Mouse (Mus musculus) gastrocnemius, postnatal 25 days (tissue): ENCODE measurements around the gene Cers6. TPM values are rescaled to one million over a fixed set of nuclear protein-coding genes. Genes with fewer than 3 reads are reported as not detected.

ENCODE experiments used
- DNase-seq: peaks from one replicate; pipeline ENCODE4 v3.0.0; 2022
- total RNA-seq, 2 experiments: library from RNA; stranded (reverse); gene quantifications; 1 replicate in 1 of 2; 2 replicates in 1 of 2; pipeline ENCODE4 v1.2.3; 2021

Gene Cers6
- total RNA-seq, 2 experiments from 2014 or later, result 1.7 to 2.5 TPM

DNA sequence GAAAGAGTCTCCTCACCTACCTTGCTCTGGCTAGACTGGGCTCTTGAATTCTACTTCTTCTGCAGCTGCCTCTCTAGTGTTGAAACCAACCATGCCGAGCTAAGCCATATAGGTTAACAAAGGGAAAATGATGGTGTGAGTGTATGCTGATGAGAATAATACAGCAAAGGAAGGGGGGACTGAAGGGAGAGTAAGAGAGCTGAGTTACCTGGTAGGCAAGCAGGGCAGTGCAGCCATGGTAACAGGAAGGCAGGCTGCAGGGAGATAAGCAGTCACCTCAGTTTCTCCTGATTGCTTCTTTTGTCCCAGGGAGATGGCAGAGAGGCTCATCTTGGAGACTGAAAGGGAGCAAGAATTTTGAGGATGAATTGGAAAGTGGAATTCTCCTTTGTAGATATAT, 105.1 kb downstream of the Cers6 start:
- DNase-seq, result no peak

DNA sequence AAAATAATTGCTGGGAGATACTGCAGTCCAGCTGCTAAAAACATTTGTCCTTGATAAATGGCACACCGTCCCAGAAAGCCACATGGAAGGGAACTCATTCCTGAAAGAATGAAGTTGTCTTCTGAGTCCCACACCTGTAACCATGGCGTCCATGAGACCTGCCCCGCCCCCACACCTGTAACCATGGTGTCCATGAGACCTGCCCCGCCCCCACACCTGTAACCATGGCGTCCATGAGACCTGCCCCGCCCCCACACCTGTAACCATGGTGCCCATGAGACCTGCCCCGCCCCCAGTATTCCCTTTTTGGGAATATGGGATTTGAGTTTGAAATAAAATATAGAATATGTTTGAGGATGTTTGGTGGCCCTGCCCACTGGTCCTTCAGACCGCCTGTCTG, 106.8 kb downstream of the Cers6 start:
- no peak for DNase-seq

DNA sequence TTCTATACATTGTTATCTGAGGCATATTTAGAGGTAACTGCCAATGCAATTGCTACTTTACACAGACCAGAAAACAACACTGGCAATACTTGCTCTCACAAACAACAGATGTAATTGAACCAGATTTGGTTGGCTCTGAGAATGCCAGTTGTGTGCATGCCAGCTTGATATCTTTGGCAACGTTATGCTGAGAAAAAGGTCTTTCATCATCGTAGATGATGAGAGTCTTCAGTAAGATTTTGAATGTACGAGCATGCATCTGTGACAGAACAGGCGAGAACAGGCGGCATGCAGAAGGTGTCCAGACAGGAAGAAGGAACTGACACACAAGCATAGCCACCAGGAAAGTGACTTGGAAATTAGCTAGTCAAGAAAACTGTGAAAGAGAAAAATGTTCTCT, 110.6 kb downstream of the Cers6 start:
- no peak for DNase-seq

DNA sequence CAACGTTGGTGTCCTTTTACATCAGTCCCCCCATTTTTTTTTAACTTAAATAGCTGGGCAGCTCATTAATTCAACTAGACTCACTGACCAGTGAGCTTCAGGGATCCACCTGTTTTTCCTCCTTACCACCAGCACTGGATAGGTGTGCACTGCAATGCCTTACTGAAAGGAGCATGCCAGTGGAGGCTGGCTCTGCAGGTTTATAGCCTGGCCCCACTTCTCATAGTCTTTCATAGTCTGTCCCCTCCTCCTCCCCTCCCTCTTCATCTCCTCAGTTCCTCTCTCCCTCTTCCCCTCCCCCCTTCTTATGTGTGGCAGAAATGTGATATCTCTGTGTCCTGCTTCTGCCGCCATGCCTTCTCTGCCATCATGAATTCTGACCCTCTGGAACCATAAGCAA, 112.5 kb downstream of the Cers6 start:
- no peak for DNase-seq

DNA sequence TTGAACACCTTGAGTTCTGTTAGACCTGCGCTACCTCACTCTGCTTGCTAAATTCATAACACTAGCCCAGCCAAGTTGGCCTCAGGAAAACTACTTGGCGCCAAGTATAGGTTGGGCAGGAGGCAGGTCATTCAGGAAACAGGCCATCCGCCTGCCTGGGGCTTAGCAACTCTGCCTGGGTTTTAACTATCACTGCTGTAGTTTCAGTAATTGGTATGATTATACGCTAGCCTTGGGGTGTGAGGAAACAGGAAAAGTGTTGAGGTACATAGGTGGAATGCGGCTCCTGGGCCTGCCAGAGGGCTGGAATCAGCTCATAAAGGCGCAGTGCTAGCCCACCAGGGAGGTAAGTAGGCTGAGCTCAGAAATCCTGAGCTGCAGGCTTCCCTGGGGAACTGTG, 114.0 kb downstream of the Cers6 start:
- no peak for DNase-seq

DNA sequence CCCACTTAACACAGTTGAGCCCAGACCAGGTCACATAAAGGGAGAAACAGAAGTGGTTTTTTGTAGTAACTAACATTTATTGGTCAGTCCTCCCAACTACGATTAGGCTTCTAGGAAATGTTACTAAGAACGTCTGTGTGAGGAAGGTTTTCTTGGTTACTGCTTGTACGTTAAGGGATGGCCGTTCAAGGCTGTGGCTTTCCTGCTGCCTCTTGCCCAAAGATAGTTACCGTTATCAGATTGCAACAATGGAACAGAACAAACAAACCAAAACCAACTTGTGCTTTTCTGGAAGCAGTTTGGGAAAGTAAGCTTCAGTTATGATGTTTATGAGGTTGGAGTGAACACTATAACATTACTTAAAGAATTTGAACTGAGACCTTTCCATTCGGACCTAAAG, 114.5 kb downstream of the Cers6 start:
- no peak for DNase-seq

DNA sequence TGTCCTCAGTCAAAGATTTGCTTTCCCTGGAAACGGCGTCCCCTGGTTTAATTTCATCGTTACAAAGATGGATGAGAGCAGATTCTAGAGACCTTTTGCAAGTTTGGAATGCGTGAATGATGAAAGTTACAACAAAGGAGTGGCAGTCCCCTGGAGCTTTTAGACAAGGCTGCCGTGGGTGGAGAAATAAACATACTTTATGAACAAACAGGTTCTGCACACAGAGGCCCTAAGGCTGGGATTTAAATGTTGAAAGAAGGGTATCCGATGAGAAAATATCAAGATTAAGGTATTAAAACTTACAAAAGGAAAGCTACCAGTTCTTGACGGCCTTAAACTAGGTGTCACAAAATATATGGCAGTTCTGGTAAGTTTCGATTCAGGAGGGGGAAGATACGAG, 117.0 kb downstream of the Cers6 start:
- DNase-seq, result no peak

DNA sequence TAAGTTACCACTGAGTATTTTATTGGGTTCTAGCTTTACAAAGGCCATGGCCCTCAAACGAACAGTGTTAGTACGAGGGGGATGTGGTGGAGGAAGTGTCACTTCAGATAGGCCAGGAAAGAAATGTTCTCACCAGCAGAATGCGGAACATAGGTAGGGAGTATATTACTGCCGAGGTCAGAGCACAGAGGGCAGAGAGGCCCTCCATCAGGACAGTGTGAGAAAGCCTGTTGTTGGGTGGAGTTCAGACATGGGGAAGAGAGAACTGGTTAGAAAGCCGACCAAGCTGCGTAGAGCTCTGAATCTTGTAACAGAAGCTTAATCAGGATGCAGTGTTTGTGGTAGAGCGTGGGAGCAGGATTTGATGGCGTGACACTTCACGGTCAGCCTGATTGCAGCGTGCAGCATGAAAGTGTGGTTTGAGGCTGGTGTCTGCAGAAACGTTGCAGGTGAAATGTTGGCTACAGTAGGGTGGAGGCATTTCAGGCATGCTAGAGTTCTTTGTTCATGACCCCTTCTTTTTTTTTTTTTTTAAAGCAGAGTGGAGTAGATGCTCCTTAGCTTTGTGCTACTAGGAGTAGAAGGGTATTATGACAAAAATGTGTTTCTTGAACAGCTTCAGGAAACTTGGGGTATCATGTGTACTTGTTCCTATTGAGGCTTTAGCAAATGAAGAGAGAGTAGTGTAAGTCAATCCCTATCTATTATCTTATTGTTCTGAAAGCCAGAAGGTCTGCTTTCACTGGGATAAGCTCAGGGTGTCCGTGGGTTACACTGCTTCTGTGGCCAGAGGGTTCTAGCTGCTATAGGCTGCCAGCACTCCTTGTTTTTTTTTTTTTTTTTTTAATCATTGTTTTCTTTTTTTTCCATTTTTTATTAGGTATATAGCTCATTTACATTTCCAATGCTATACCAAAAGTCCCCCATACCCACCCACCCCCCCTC, 117.7 kb downstream of the Cers6 start:
- DNase-seq, result no peak

DNA sequence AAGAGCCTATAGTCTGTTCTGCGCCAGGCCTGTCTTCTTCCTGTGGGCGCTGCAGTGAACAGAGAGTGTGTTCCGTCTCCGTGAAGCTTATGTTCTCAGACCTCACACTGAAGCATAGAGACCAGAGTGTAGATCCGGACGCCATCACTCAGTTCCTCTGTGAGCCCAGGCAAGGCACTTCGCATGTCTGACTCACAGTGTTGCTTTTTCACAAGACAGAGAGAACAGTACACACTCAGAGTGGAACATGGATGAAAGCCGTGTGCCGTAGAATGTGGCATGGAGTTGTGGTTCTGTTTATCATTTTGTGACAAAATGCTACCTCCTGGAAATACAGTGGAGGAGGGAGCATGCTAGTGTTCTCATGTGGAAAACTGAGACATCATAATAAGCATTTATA, 120.1 kb downstream of the Cers6 start:
- no peak for DNase-seq

DNA sequence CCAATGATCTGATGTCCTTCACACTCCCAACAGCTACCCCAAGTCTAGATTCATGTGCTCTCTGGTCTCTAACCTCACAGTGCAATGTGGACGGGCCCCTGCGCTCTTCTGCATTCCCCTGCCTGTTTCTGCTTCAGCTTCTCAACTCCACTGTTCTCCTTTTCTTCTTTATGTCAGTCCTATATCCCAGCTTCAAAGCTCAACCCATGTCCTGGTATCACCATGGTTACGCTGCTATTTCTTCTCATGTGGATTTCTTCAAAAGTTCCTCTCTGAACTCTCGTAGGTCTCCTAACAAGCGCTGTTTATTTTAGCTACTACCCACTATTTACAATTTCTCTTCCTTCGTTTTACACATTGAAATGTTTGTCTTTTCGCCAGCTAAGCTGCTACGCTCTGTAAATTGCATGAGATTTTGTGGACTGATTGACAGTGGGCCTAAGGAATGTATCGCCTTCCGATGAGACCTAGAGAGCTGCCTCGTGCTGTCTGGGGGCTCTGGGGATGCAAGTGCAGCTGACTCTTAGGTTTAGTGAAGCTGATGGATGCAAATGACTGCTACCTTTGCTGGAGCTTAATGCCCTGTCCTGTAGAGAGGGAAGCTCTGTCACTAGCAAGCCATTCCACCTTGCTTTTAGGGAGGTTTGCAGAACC, 120.6 kb downstream of the Cers6 start:
- no peak for DNase-seq

DNA sequence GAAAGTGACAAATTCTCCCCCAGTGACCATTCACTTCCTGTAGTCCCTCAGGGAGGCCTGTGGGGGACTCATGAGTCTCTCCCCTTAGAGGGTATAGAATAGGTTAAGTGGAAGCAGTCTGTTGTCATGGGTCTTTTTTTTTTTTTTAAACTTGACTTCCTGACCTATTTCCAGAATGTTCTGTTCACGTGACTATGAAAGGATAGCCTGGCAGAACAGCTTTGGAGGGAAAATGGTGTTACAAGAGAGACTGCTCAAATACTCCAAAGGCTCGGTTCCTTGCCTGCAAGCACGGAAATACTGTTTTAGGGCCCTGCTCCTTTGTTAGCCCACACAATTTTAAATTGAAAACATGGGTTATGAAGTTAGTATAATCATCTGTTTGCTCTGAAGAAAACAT, 121.7 kb downstream of the Cers6 start:
- no peak for DNase-seq

DNA sequence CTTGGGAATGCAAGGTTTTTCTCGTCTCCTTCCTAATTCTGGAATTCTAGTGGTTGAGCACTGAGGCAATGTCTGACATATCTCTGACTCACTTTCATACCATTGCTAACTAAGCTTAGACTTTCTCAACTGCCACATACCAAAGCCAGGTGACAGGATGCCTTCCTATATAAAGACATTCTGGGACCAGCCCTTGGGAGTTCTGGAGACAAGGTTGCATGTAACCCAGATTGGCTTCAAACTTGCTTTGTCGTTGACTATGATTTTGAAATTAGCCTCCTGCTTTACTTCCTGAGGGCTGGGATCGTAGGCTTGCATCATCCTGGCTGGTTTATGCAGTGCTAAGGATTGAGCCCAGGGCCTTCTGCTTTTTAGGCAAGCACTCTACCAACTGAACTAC, 122.2 kb downstream of the Cers6 start:
- no peak for DNase-seq

DNA sequence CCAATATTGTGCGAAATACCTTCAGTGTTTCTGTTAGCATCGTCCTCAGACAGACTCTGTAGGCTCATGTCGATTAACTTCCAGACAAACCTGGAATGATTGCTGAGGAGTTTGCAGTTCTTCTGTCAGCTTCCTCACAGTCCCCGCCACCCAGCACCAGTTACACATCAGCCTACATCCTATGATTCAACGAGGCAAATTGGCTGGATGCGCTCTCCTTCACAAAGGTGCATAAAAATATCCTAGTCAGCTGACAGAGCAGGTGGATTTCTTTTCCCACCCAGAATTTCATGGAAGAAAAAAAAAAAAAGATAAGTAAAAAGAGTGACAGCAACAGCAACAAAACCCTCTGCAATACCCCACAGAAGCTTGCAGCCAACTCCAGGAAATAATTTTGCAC, 127.9 kb downstream of the Cers6 start:
- DNase-seq, result no peak

DNA sequence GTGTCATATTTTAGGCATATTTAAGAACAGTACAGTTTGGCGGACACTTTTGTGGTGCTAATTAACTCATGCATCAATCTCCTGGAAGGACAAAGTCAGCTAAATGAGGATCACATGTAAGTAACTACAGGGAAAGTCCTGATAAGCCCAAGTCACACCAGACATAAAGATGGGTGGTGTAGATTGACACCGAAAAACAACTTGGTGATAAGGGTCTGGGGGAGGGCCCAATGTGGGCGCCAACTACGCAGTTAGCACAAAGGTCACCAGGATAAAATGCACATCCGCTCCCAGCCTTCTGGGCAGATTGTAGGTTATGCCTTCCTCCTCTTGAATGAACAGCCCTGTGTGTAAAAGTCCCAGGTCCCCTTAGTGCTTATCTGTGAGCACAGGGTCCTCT, 131.4 kb downstream of the Cers6 start:
- DNase-seq, result no peak

DNA sequence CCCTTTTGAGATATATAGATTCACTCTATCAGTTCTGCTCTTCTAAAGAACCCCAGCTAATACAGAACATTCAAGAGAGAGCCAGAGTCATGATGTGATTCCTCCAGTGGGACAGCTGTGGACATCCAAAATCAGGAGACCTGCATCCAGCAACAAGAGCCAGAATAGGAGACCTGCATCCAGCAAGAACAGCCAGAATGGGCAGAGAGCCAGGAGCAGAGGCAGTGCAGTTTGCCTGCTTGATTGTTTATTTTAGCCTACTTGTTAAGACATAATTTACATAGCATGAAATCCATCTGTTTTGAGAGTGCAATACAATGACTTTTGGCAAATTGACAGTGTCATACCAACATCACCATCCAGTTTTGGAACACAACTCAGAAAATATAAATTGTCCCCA, 133.2 kb downstream of the Cers6 start:
- DNase-seq, result peak; percentile 16

DNA sequence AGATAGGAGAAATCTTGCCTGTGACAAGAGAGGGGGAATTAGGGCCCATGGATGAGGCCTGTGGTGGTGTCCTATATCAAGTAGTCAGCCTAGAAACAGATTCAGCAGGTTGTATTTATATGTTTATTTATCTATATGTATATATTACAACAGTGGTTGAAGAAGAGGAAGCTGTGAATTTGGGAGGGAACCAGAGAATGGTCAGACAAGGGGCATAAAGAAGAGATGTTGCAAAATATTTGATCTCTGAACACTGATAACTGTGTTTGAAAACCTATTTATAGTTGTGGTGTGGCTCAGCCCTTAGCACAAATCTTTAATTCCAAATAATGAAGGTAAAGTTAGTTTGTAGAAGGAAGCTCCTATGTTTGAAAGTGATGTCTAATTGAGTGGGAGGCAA, 134.5 kb downstream of the Cers6 start:
- DNase-seq, result no peak

DNA sequence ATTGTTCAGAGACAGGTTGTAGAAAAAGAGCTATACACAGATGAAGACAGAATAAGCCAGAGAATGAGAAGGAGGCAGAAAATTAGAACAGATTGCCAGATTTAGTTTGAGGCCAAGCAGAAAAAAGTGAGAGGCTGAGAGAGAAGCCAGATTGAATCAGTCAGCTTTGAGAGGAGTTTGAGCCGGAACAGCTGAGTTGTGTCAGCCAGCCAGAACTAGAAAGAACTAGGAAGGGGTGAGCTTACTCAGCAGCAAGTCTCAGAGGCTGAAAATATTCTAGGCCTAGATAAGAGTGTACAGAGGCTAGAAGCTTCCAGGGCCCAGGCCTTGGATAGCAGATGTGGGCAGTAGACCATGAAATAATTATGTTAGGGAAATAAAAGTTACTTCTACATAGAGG, 135.0 kb downstream of the Cers6 start:
- DNase-seq, result no peak

DNA sequence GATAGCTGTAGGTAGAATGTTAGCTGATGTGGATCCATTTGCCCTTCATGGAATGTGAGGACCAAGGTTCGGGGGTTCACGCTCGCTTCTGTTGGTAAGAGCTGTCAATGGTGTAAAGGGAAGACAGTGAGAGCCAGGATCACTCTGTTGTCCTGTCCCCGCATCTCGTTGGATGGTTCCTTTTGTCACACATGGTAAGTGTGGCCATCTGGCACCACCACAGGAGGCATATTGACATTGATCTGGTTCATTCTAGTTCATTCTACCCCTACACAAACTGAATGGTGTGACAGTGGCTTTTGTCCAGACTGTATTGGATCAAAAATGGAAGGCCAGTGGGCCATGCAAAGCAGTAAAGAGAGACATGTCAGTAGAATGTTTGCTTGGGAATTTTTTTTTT, 142.8 kb downstream of the Cers6 start:
- no peak for DNase-seq

DNA sequence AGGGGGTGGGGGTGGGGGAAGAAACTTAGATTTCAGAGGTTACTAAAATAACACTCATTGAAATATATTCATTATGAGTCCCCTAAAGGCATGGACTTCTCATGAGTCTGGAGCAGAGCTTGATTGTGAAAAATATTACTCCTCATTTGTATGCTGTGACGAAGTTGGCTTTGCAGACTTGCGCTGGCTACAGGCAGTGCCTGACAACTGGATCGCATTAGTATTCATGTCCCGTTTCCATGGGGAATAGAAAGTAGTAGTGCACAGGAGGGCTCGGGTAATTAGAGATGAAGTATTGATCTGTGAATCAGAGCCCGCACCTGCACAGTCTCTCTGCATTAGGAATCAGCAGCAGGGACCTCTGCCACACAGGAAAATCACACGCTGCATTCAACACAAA, 150.2 kb downstream of the Cers6 start:
- no peak for DNase-seq

DNA sequence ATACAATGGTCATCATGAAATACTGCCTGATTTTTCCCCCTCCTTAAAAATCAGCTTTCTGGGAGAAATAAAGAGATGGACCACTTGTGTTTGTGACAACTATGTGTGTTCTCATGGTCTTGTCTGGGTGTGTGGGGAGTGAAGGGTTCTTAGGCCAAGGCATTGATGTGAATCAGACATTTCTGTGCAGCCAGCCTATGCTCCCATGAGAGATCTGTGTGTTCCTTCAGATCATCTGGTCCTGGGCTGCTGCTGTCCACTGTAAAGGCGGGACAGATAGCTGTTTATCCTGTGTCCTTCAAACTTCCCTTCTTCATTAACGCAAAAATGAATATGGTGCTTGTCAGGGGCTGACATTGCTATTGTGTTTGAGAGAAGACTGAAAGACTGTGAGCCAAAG, 150.6 kb downstream of the Cers6 start:
- DNase-seq, result no peak

DNA sequence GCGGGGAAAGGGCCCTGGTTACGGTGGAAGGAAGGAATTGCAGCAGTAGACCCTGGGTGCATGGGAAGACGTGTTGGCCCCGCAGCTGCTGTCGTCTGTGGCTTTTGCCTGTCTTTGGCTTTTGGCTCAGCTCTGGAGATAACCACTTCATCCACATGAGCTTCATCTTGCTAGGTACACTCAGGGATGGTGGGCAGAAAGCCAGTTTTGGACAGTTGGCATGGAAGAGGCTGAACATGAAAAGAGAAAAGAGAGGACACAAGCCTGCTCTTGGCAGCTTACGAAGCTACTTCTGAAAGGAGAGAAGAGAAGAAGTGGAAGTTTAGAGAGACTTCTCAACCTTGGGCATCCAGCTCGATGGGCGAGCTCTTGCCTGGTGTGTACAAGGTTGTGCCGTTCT, 153.0 kb downstream of the Cers6 start:
- no peak for DNase-seq

DNA sequence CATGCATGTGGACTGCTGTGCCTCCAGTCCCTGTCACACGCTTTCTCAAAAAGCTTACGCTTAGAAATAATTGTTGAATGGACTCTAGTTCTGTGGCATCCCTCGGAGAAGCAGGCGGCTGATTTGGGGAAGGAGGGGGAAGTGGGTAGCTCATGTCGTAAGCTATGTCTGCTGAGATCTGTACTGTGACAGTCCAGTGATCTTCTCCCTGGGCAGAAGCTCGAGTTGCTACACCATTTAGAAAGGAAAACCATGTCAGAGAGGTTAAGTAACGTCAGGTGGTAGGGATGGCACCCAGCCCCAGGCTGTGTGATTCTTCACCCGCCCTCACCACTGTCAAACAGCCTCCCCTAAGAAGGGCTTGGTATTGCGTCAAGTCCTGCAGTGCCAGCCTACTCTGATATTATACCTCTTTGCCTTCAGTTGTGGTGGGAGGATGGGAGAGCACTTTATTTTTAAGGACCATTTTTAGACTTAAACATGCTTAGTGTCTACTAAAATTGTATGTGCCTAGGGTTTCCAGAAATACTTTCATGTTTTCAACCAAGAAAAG, 154.0 kb downstream of the Cers6 start:
- no peak for DNase-seq

DNA sequence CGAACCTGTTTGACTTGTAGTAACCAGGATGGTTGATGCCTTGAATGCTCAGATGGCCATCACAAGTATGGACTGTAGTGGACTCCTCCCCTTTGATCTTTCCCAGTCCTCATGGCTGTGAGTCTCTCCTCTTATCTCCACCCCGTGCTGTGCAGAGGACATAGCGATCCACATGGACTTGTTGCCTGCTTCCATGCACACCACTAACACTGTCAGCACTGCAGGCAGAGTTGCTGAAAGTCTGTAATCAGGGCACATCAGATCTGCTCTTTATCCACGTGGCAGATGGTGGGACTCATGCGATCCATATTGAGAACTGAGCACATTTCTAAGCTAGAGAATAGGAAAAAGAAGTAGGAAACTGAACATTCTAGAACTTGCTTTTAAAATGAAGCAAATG, 154.6 kb downstream of the Cers6 start:
- DNase-seq, result no peak
